Mouse (Mus musculus) layer of hippocampus, postnatal 25 days (tissue): ENCODE results near the gene Tbc1d7. TPM values are rescaled to one million over a fixed set of nuclear protein-coding genes. Genes with fewer than 3 reads are reported as not detected.

ENCODE experiments used
- DNase-seq, 2 experiments: peaks; one replicate each; pipeline ENCODE4 v3.0.0; 2022; ENCODE audit warnings: mixed read lengths in 2 of 2, low spot score in 1 of 2; ENCODE audit errors: extremely low spot score in 1 of 2
- total RNA-seq, 2 experiments: library from RNA; stranded (reverse); gene quantifications; 2 replicates each; pipeline ENCODE4 v1.2.3; 2021

Tbc1d7 gene
- total RNA-seq, 2 experiments from 2014 or later: 32.9 to 38.8 TPM

- DNase-seq: no peak
Observed at GRCm38 (mm10) chr13:43144720-43145418, 26.4 kb downstream of the Tbc1d7 start.

- no peak for DNase-seq
Observed at GRCm38 (mm10) chr13:43134468-43134867, 36.8 kb downstream of the Tbc1d7 start.

GRCm38 (mm10) chr13:43133400-43133799 lies 37.9 kb downstream of the Tbc1d7 start:
- no peak for DNase-seq

GRCm38 (mm10) chr13:43132859-43133258 lies 38.4 kb downstream of the Tbc1d7 start:
- DNase-seq: no peak

GRCm38 (mm10) chr13:43131741-43132191 lies 39.5 kb downstream of the Tbc1d7 start:
- no peak for DNase-seq

- DNase-seq: no peak
Observed at GRCm38 (mm10) chr13:43130161-43130560, 41.1 kb downstream of the Tbc1d7 start.

- DNase-seq: no peak
Observed at GRCm38 (mm10) chr13:43124683-43125074, 46.6 kb downstream of the Tbc1d7 start.

GRCm38 (mm10) chr13:43123895-43124682 lies 47.2 kb downstream of the Tbc1d7 start:
- DNase-seq: no peak

- no peak for DNase-seq
Observed at GRCm38 (mm10) chr13:43122306-43123070, 48.8 kb downstream of the Tbc1d7 start.

- DNase-seq: no peak
Observed at GRCm38 (mm10) chr13:43113141-43113540, 58.2 kb downstream of the Tbc1d7 start.

GRCm38 (mm10) chr13:43112707-43113106 lies 58.6 kb downstream of the Tbc1d7 start:
- no peak for DNase-seq

GRCm38 (mm10) chr13:43112280-43112679 lies 59.0 kb downstream of the Tbc1d7 start:
- DNase-seq: peak in 1 of 2 experiments; percentile 45

- no peak for DNase-seq
Observed at GRCm38 (mm10) chr13:43104496-43104895, 66.8 kb downstream of the Tbc1d7 start.

- DNase-seq: no peak
Observed at GRCm38 (mm10) chr13:43102943-43103342, 68.4 kb downstream of the Tbc1d7 start.

Other genes starting within 250 kb of the Tbc1d7 start
- 10 to 100 TPM; 86.7 to 93.1 TPM for gene Gfod1, start 132.7 kb upstream of the Tbc1d7 start, total RNA-seq
- 10 to 100 TPM; 19.6 to 21.7 TPM for gene Sirt5, start 194.0 kb upstream of the Tbc1d7 start, total RNA-seq
- 10 to 100 TPM; 79.5 to 91.1 TPM for gene Nol7, start 226.9 kb upstream of the Tbc1d7 start, total RNA-seq